Mouse (Mus musculus): ENCODE measurements around the gene Gstm5. TPM values are rescaled to one million over a fixed set of nuclear protein-coding genes. Genes with fewer than 3 reads are reported as not detected.

Gstm5 gene
- polyA plus RNA-seq, 1 experiment from 2014 or later, result 158 TPM

DNA sequence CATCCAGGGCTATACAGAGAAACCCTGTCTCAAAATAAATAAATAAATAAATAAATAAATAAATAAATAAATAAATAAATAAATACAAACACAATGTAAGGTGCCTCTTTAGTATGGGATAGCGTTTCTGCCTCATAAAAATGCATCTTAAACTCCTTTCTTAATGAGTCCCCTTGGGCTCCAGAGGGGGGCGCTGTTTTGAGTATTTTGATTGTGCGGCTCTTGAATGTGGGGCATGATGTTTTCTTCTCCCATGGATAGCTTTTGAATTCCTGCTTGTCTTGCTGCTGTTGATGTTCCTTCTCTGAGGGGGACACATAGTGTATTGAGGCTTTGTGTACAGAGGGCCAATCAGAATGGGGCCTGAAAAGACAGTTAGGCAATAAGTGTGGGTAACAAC is 21.5 kb downstream of the Gstm5 start:
- ATAC-seq (ENCODE audit: low read depth), result no peak
- 64% methylated on average over 3 of the region's 3 CpGs for WGBS (ENCODE audit: insufficient replicate concordance)

DNA sequence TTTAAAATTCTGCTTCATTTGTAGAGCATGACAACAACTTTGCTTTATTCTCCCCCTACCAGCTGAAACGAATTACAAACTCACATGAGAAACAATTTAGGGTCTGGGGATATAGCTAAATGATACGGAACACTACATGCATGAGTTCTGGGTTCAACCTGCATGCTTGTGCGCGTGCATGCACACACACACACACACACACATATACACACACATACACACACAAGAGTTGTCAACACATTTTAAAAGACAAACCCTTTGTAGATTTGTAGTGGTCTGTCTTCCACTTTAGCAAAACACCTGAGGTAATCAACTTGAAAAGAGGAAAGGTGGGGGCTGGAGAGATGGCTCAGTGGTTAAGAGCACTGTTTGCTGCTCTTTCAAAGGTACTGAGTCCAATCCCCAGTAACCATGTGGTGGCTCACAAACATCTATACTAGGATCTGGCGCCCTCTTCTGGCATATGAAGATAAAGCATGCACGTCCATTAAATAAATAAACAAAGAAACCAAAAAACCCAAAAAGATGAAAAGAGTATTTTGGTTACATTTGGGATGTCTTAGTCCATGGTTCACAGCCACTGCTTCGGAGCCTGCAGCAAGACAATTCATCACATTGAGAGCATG is 22.3 kb downstream of the Gstm5 start:
- no peak overlapping the region for H3K4me2 ChIP-seq
- 48% methylated on average over 7 of the region's 7 CpGs for WGBS (ENCODE audit: insufficient replicate concordance)
- no peak overlapping the region for H3K4me3 ChIP-seq (replicated peaks)
- no peaks in the 10 kb centered on the region for H3K4me1 ChIP-seq (replicated peaks)
- no peak for ATAC-seq (ENCODE audit: low read depth)
- peak; percentile 34 for DNase-seq
- no peaks in the 10 kb centered on the region for H3K36me3 ChIP-seq
- H3K27me3 ChIP-seq, result peaks cover 5% of the 10 kb centered on the region; the same call in 1 of the 2 replicates
- H3K9me3 ChIP-seq (replicated peaks), result no peaks in the 10 kb centered on the region
- H3K27ac ChIP-seq, result no peak overlapping the region
- no peak overlapping the region for H3K9ac ChIP-seq

More for the DNA sequence above, 21.5 kb downstream of the Gstm5 start:
- Histone ChIP-seq H3K27ac (no peak overlapping the region), H3K4me2 (no peak overlapping the region), H3K4me1 (replicated peaks) (0 out of 2 replicates have a peak, but pooled peaks cover 4% of the 10 kb centered on the region), H3K4me3 (replicated peaks) (no peak overlapping the region), H3K9me3 (replicated peaks) (no peaks in the 10 kb centered on the region), H3K9ac (no peak overlapping the region), H3K36me3 (no peaks in the 10 kb centered on the region), H3K27me3 (peaks cover 5% of the 10 kb centered on the region; the same call in 1 of the 2 replicates)
- DNase-seq, result no peak

DNA sequence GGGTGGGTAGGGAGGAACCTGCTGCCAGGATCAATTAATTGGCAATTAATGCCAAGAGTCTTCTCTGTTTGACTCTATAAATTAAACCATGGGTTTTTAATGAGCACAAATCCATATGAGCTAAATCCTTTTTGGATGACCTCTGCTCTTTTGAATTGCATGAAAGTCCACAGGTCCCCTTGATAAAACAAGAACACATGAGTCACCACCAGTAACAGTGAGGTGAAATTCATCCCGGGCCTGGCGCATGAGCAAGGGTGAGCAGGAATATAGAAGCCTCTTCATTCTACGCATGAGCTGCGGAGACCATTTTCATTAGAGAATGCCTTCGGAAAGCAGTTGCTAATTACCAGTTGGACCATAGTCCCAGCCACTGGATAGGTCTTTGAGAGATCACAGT is 24.7 kb downstream of the Gstm5 start:
- H3K4me3 ChIP-seq (replicated peaks), result no peak overlapping the region
- H3K9me3 ChIP-seq (replicated peaks), result no peaks in the 10 kb centered on the region
- H3K4me2 ChIP-seq, result no peak overlapping the region
- H3K9ac ChIP-seq, result no peak overlapping the region
- DNase-seq (no peak), ATAC-seq (ENCODE audit: low read depth) (no peak)
- peaks cover 5% of the 10 kb centered on the region; the same call in 1 of the 2 replicates for H3K27me3 ChIP-seq
- no peaks in the 10 kb centered on the region for H3K36me3 ChIP-seq
- H3K27ac ChIP-seq, result no peak overlapping the region
- 80% methylated on average over 5 of the region's 5 CpGs for WGBS (ENCODE audit: insufficient replicate concordance)
- H3K4me1 ChIP-seq (replicated peaks), result no peaks in the 10 kb centered on the region

DNA sequence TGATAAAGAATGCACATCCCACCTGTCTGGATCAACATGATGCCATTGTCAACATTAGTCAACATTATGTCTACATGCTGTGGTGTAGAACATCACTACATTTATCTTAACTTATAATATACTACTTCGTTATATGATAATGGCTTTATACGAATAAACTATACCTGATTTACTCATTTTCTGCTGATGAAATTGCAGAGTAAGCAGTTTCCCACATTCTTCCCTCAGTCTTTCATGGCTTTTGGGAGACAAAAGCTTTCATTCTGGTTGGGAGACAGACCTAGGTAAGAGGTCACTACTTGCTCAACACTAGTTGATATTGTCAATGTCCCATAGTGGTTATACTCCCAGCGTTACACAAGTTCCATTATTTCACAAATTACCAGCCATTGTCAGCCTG is 29.7 kb downstream of the Gstm5 start:
- Histone ChIP-seq H3K4me3 (replicated peaks) (no peak overlapping the region), H3K4me1 (replicated peaks) (no peaks in the 10 kb centered on the region), H3K4me2 (no peak overlapping the region), H3K36me3 (no peaks in the 10 kb centered on the region), H3K9ac (no peak overlapping the region), H3K27me3 (no peaks in the 10 kb centered on the region), H3K9me3 (replicated peaks) (no peaks in the 10 kb centered on the region), H3K27ac (no peak overlapping the region)
- ATAC-seq (ENCODE audit: low read depth) (no peak), DNase-seq (no peak)
- 68% methylated on average over 3 of the region's 3 CpGs for WGBS (ENCODE audit: insufficient replicate concordance)

DNA sequence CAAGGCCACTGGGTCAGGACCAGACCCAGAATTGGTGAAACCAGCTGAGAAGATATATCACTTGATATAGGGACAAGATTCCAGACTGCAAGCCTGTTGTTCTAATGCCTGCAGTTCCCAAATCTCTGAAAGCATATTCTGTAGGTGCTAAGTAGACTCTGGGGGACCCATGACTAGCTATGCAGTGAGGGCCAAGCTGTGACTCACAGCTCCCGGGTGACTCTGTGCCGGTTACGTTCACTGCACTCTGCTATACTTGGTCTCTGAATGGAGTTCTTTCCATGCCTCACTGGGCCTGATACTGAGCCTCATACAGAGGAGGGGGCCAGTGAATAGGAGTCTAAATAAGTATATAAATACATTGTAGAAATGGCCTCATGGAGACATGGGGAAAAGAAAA is 32.2 kb downstream of the Gstm5 start:
- no peaks in the 10 kb centered on the region for H3K36me3 ChIP-seq
- ATAC-seq (ENCODE audit: low read depth), result no peak
- no peak overlapping the region for H3K4me3 ChIP-seq (replicated peaks)
- H3K4me2 ChIP-seq, result no peak overlapping the region
- H3K27me3 ChIP-seq, result no peaks in the 10 kb centered on the region
- no peak overlapping the region for H3K27ac ChIP-seq
- no peak for DNase-seq
- H3K9me3 ChIP-seq (replicated peaks), result no peaks in the 10 kb centered on the region
- H3K4me1 ChIP-seq (replicated peaks), result peaks cover 13% of the 10 kb centered on the region
- no peak overlapping the region for H3K9ac ChIP-seq
- WGBS (ENCODE audit: insufficient replicate concordance), result 82% methylated on average over 3 of the region's 3 CpGs

DNA sequence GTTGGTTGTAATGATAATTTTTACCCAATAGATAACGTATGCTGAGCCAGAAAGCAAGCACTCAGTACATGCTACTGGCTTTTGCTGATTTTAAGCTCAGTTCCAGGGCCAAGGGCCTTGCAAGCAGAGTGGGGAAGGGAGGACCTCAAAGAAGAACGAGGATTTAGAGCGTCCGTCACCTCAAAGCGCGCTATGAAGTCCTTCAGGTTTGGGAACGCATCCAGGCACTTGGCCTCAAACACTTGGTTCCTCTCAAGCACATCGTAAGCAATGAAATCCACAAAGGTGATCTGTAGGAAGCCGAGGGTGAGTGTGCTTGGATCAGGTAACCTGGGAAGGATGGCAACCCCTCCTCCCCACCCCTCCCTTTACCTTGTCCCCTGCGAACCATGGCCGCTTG is 33.1 kb downstream of the Gstm5 start:
- H3K4me2 ChIP-seq, result no peak overlapping the region
- no peak overlapping the region for H3K4me3 ChIP-seq (replicated peaks)
- H3K9me3 ChIP-seq (replicated peaks), result no peaks in the 10 kb centered on the region
- DNase-seq (no peak), ATAC-seq (ENCODE audit: low read depth) (no peak)
- WGBS (ENCODE audit: insufficient replicate concordance), result 76% methylated on average over 11 of the region's 11 CpGs
- no peak overlapping the region for H3K9ac ChIP-seq
- peaks cover 13% of the 10 kb centered on the region for H3K4me1 ChIP-seq (replicated peaks)
- H3K27me3 ChIP-seq, result no peaks in the 10 kb centered on the region
- H3K27ac ChIP-seq, result no peak overlapping the region
- no peaks in the 10 kb centered on the region for H3K36me3 ChIP-seq

DNA sequence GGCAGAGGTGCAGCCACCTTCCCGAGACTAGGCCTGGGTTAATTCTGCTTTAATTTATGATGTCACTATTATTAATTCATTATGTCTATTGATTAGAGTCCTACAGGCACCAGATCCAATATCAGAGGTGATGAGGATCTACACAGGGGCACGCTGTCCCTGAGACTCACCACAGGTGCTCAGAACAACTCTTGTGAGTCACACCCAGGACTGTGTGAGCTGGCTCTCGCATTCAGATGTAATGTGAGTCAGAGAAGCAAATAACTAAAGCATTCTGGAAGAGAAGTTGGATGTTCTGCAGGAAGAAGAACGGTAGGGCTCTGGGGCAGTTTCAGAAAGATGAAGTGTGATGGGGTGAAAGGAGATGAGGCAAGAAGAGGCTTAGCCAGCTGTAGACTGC is 33.6 kb downstream of the Gstm5 start:
- WGBS (ENCODE audit: insufficient replicate concordance), result 75% methylated on average over 4 of the region's 4 CpGs
- Histone ChIP-seq H3K36me3 (no peaks in the 10 kb centered on the region), H3K9me3 (replicated peaks) (no peaks in the 10 kb centered on the region), H3K27me3 (no peaks in the 10 kb centered on the region; the same call in 1 of the 2 replicates), H3K27ac (no peak overlapping the region), H3K4me3 (replicated peaks) (no peak overlapping the region), H3K9ac (no peak overlapping the region), H3K4me1 (replicated peaks) (peaks cover 13% of the 10 kb centered on the region), H3K4me2 (no peak overlapping the region)
- DNase-seq (no peak), ATAC-seq (ENCODE audit: low read depth) (no peak)

DNA sequence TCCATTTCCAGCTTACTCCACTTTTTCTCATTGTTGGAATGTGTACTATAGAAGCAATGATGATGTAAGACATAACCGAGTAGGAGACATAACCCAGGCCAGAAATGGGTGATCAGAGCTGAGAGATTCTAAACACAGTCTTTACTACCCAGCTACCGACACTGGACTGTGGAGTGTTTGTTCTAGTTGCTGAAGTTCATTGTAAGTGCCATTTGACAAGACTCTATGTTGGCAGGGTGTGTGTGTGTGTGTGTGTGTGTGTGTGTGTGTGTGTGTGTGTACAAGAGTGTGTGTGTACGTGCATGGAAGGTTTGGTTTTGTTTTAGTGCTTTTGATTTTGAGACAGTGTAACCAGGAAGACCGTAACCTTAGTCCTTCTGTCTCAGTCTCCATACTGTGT is 34.1 kb downstream of the Gstm5 start:
- Histone ChIP-seq H3K4me2 (no peak overlapping the region), H3K4me1 (replicated peaks) (peaks cover 13% of the 10 kb centered on the region), H3K4me3 (replicated peaks) (no peak overlapping the region), H3K9ac (no peak overlapping the region), H3K27me3 (no peaks in the 10 kb centered on the region; the same call in 1 of the 2 replicates), H3K9me3 (replicated peaks) (no peaks in the 10 kb centered on the region), H3K27ac (no peak overlapping the region), H3K36me3 (no peaks in the 10 kb centered on the region)
- no peak for ATAC-seq (ENCODE audit: low read depth)
- WGBS (ENCODE audit: insufficient replicate concordance), result 58% methylated on average over 4 of the region's 4 CpGs
- no peak for DNase-seq

DNA sequence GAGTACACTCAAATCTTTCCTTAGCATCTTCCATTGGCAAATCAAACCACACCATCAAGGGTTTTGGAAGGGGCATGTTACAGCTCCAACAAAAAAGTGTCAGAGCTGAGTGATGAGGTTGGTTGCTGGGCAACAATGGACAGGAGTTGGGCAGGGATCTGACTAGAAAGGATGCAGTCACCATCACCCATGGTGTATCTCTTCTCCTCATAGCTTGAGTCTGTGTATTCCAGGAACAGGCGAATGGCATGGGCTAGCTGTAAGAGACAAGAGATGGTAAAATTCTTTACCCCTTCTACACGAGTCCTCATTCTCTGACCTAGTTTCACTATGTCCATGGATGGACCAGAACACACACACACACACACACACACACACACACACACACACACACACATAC is 35.5 kb downstream of the Gstm5 start:
- Histone ChIP-seq H3K9ac (0 out of 2 replicates have a peak overlapping the region, but pooled peaks have one; percentile 23), H3K4me1 (replicated peaks) (peaks cover 13% of the 10 kb centered on the region), H3K36me3 (no peaks in the 10 kb centered on the region), H3K4me2 (peak overlapping the region; percentile 51), H3K4me3 (replicated peaks) (peak overlapping the region; percentile 37), H3K27me3 (no peaks in the 10 kb centered on the region; the same call in 1 of the 2 replicates), H3K9me3 (replicated peaks) (no peaks in the 10 kb centered on the region), H3K27ac (no peak overlapping the region)
- 39% methylated on average over 2 of the region's 2 CpGs for whole genome bisulfite sequencing (ENCODE audit: insufficient replicate concordance)
- no peak for DNase-seq
- no peak; the same call in 1 of the 2 replicates for ATAC-seq (ENCODE audit: low read depth)

DNA sequence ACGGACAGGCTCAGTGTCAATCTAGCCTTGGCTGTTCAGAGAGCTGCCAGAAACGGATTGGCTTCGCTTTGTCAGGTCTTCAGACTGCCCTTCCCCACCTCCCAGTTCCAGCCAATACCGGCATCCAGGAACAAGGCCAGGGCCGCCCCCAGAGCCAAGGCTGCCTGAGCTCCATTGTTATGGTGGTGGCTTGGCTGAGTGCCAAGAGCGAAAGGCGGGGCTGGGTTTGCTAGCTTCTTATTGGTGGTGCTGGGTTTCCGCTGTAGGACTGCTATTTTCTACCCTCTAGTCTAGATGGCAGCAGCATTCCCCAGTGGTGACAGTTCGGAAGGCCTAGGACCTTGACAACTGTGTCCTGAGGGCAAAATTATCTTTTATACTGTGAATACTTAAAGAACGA is 36.0 kb downstream of the Gstm5 start, which contains the start of gene Gstm7:
Gene Gstm7, minus strand, starts transcription at position 148 of the 400 bp plus-strand sequence.
- peak; percentile 91 for ATAC-seq (ENCODE audit: low read depth)
- peak within 1 kb of the TSS; percentile 51 for H3K4me2 ChIP-seq
- H3K4me1 ChIP-seq (replicated peaks), result peaks cover 13% of the 10 kb centered on the region
- peak; percentile 73 for DNase-seq
- WGBS (ENCODE audit: insufficient replicate concordance), result 8% methylated on average over 10 of the region's 10 CpGs
- H3K4me3 ChIP-seq (replicated peaks), result peak within 1 kb of the TSS; percentile 37
- no peak within 1 kb of the TSS for H3K27ac ChIP-seq
- no peaks in the 10 kb centered on the region; the same call in 1 of the 2 replicates for H3K27me3 ChIP-seq
- H3K9ac ChIP-seq, result 0 out of 2 replicates have a peak within 1 kb of the TSS, but pooled peaks have one; percentile 23
- H3K9me3 ChIP-seq (replicated peaks), result no peaks in the 10 kb centered on the region
- H3K36me3 ChIP-seq, result no peaks in the 10 kb centered on the region

DNA sequence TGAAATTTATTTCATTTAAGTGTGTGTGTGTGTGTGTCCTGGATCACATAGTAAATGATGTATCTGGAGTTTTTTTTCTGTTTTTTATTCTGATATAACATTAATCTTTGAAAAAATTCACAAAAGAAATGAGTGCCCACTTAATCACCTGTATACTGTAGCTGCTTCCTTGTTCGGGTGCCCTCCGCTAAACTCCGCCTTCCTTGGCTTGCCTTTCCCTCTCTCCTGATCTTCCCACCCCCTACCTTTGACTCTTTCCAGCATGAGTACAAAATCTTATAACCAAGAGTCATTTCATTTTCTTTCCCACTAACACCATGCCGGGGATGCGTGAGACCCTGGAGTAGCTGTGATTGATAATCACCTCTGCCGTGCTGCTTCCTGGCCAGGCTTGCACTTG is 36.5 kb downstream of the Gstm5 start:
- ATAC-seq (ENCODE audit: low read depth) (no peak), DNase-seq (no peak)
- H3K9ac ChIP-seq, result no peak overlapping the region
- H3K4me1 ChIP-seq (replicated peaks), result peaks cover 13% of the 10 kb centered on the region
- H3K27me3 ChIP-seq, result no peaks in the 10 kb centered on the region; the same call in 1 of the 2 replicates
- H3K27ac ChIP-seq, result no peak overlapping the region
- H3K4me2 ChIP-seq, result no peak overlapping the region
- no peak overlapping the region for H3K4me3 ChIP-seq (replicated peaks)
- 70% methylated on average over 6 of the region's 6 CpGs for WGBS (ENCODE audit: insufficient replicate concordance)
- no peaks in the 10 kb centered on the region for H3K9me3 ChIP-seq (replicated peaks)
- no peaks in the 10 kb centered on the region for H3K36me3 ChIP-seq

DNA sequence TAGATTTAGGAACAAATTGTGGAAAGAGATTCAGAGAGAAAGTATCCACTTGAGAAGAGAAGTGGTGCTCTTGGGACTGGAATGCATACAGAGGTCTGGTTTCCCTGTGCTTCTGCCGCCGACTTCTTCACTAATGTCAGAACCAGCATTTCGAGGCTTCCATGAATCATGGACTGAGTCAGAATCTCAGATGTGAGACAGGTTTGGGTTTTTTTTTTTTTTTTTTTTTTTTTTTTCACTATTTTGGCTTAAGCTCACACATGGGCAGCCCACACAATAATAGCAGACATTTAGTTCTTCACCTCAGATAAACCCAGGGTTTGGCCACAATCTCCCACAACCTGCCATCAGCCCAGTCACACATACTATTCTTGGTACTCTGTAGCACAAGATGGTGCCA is 39.6 kb downstream of the Gstm5 start:
- ATAC-seq (ENCODE audit: low read depth), result no peak
- Histone ChIP-seq H3K27ac (no peak overlapping the region), H3K4me1 (replicated peaks) (peaks cover 17% of the 10 kb centered on the region), H3K27me3 (no peaks in the 10 kb centered on the region; the same call in 1 of the 2 replicates), H3K9ac (no peak overlapping the region), H3K4me2 (no peak overlapping the region), H3K9me3 (replicated peaks) (no peaks in the 10 kb centered on the region), H3K36me3 (no peaks in the 10 kb centered on the region), H3K4me3 (replicated peaks) (no peak overlapping the region)
- no peak for DNase-seq
- WGBS (ENCODE audit: insufficient replicate concordance), result 67% methylated on average over 3 of the region's 3 CpGs

Measured in liver, embryonic 13.5 days (tissue).